Mouse (Mus musculus) frontal cortex, adult (tissue): ENCODE measurements at regions not wholly inside any gene's neighbourhood (a gene's known extent, or its start where the extent isn't known, plus 50 kb on each side); places are given as distances from the start of the nearest gene placed in this dataset.
A peak's percentile ranks its signal among the peaks of the same experiment; 100 is the strongest.

Source experiments
- ATAC-seq: cut with Nextera tagmentation; 2 replicates; pipeline ENCODE4 v1.9.2; 2017; ENCODE audit warnings: mild to moderate bottlenecking, moderate library complexity, mixed read lengths; ENCODE audit not compliant: low TSS enrichment

- no peak for ATAC-seq
Observed at GRCm38 (mm10) chr14:97170841-97171240, 651.9 kb upstream of the Klhl1 start.

DNA sequence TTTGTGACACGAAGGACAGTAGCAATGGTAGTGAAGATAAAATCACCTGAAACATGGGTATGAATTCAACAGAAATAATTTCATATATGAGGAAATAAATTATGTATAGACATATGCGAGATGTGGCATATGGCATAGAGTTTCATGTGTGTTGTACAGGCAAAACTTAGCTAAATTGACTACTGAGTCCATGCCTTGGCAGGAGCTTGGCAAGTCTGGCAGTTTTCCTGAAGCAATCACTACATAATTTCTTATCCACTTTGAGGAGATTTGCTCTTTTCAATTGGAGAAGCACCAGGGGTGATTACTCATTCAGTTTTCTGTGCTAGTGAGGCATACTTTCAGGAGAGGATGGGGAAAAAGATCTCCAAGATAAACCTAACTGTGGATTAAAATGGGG lies 646.9 kb upstream of the Klhl1 start:
- peak; percentile 47 for ATAC-seq

- ATAC-seq, result no peak
Observed at GRCm38 (mm10) chr14:97148997-97149653, 630.2 kb upstream of the Klhl1 start.

DNA sequence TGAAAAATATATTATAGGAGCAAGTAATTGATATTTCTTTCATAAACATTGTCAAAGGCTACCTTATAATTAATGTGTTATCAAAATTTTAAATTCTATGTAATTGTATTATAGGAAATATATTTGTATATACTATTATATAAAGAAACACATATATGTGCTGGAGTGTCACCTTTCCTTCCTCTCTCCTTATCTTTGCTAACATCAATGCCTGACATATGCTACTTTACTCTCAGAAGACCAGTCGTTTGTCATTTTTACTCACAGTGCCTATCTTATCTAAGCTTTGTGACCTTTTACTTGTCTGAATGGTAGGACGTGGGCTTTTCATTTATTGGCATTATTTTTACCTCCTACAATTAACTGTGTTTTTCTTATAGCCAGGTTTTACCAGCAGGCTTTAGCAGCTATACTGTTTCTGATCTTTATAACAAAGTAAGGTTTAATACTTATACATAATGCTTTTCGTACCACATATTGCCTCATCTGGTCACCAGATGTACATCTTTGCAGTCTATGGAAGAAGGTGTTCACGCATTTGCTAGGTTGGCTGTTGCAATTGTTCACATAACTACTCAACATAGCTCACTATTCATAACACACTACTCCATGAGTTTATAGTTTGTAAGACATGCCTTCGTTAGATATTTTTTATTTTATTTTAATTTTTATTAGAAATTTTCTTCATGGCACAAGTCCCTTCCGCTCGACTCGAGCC lies 597.2 kb upstream of the Klhl1 start:
- no peak for ATAC-seq

DNA sequence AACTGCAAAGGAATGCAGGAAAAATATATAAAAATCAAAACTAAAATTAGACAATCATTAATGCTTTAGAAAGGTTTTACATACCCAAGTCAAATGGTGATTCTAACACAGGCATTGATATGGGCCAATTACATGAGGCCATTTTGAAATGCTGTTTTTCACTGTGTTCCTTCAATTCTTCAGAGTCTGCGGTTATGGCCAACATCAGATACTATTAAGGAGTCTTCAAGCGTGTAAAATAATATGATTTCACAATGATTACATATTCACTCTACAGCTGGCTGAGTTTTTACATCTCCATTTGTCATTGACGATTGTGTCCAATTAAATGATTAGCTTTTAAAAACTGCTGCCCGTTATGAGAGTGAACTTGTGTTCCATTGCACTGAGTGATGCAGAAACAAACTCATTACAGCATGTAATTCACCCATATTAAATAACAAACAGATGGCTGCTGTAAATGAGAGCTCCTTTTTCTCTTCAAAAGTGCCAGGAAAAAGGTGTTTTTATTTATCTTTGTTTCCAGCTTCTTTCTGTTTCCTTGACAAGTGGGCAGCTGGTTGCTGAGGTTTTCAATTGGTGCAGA lies 582.3 kb upstream of the Klhl1 start:
- no peak for ATAC-seq

DNA sequence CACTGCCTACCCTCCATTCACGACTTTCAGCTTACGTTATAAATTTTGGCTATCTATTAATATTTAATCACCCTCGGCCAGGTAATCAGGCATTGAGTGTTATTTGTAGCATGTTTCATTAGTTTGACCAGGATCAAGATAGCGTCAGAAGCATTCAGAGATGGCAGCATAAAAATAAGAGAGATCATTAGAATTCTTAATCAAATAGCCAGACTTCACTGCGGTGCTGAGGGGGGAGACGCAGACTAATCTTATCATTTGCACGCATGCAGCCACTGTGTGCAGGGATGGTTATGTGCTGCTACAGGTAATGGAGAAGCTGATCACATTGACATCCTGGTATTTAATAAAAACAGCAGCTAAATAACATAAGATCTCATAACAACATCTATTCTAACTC lies 574.5 kb upstream of the Klhl1 start:
- ATAC-seq, result no peak

DNA sequence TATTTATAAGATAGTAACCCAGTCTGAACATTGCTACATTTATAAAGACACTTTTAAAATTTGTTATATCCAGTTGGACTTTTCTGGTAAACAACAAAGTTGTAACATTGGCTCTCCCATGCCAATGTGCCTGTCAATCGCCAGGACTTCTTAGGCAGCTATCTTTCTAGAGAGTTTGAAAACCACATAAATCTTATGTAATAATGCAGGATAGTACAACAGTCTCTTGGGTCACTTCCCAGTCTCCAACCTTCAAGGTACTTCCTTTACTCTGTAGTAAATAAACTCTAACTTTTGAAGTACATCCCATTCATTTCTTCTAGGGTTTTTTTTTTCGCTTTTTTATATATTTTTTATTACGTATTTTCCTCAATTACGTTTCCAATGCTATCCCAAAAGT lies 570.0 kb upstream of the Klhl1 start:
- ATAC-seq, result no peak

- no peak for ATAC-seq
Observed at GRCm38 (mm10) chr14:97087346-97087745, 568.4 kb upstream of the Klhl1 start.

DNA sequence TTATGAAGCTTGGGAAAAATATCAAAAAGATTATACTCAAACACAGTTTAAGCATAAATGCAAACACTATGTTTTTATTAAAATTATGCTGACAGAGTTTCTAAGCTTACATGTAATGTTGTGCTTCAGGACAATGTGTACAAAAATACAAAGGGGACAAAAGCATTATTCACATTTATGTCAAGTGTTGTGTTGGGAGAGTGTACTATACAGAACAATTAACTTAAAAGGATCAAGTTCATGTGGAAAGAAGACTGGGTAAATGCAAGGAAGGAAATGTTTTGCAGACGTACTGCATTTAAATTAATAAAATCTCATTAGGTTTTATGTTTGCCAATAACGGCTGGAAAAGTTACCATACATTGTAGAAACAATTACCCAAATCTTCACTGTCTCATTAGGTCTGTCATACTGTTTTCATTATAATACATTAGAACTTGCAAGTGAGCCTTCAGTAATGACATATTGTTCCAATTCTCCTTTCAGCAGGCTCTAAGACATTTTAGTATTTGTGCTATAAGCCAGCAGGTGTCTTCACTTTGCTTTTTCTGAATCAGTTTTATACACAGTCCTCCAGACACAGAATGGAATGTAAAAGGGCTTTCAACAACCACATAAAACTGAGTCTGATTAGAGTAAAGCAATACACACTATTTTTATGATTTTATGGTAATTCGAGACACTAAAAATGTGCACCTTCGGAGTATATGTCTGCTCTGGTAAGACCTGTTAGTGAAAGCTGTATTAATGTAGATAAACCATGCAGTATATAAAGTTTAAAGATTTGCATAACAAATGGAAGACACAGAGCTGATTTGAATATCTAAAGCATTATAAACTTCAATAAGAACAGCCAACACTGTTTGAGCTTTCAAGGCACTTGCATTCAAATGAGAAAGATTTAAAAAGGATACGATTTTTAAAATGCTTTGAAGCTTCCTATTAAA lies 567.7 kb upstream of the Klhl1 start:
- ATAC-seq, result no peak

DNA sequence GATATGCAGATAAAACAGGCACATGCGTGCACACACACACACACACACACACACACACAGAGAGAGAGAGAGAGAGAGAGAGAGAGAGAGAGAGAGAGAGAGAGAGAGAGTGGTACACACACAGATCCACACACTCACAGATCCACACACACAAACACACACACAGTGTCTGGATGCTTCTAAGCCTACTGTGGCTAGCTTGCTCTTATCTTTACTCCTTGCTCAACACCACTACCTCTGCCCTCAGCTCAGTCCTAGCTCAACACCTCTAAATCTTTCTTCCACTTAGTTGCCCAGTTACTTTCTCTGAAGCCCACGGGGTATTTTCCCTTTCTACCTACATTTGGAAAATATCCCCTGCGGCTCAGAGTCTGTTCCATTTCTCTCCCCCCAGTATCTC lies 555.9 kb upstream of the Klhl1 start:
- ATAC-seq, result no peak

DNA sequence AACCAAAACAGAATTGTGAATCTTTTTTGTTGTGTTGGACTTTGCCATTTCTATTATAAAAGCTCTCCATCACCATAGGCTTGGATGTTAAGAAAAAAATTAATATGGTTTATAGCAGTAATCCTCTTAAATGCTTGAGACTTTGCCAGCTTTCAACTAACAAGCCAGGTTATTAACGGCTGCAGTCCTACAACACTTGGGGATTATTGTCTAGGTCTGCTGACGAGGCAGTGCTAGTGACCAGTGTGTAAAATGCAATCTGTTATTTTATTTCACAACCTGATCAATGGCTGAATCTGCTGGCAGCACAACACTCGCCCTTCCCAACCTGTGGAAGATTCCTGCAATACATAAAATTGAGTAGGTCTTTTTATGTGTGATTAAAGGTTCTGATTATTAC lies 549.9 kb upstream of the Klhl1 start:
- no peak for ATAC-seq

GRCm38 (mm10) chr14:97068313-97068712 lies 549.4 kb upstream of the Klhl1 start:
- ATAC-seq, result no peak

DNA sequence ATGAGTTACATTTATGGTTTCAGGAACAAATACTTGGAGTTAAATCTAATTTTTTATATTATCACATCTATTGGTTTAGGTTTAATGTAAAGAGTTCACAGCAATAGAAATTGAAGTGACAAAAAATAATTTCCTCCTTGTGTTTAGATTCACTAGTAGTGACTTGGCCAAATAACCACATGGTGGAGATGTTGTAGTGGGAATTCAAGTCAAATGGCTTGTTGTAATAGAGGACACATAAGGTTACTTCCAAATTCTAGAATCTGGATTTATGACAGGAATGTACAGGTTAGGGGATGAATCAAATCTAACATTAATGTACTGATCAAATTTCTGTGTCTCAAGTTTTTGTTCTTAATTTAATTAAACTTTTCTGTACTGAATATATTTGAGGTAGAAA lies 526.4 kb upstream of the Klhl1 start:
- ATAC-seq, result no peak

GRCm38 (mm10) chr14:97039850-97040249 lies 520.9 kb upstream of the Klhl1 start:
- no peak for ATAC-seq

GRCm38 (mm10) chr14:97028528-97028927 lies 509.6 kb upstream of the Klhl1 start:
- ATAC-seq, result no peak

- ATAC-seq, result no peak
Observed at GRCm38 (mm10) chr14:97006294-97006693, 487.4 kb upstream of the Klhl1 start.

DNA sequence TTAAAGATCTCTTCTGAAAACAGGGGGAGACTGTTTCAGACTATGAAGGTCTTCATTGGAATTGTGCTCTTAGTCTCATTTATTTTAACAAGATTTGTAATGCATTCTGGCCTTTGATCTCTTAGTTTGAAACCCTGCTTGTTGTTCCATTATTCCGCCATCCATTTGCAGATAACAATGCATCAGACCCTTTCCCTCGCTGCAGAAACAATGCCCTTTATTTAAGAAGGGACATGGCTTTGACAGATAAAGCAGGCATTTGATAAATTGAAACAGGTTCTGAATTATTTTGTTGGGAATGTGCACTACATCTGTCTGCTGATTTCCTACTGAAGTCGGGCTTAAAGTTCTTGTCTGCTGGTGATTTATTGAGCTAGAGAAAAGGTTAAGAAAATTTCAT lies 476.2 kb upstream of the Klhl1 start:
- ATAC-seq, result no peak

DNA sequence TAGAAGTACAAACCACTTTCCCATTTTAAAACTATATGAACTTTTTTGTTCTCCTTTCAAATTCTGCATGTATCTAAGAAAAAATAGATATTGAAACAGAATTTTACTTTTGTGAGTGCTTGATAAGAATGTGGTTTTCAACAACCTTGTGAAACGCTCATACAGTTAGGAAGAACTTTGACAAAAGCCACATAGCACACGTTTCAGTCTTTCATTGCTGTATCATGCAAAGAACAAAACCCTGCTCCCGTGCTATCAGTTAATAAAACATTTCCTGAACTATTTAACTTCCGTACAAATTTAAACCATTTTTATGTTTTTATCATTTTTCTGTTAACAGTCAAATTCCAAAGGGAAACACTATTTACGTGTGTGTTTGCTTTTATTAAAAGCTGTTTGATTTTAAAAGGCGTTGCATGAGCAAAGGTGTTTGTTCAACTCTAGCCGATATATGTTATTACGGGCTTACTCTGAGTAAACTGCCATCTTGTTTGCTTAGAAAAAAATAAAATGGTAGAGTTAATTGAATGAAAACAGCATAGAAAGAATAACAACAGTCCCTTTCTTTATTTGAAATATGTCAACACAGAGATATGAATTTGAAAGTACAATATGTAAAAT lies 471.8 kb upstream of the Klhl1 start:
- ATAC-seq, result no peak

- no peak for ATAC-seq
Observed at GRCm38 (mm10) chr14:96963074-96963447, 444.2 kb upstream of the Klhl1 start.

DNA sequence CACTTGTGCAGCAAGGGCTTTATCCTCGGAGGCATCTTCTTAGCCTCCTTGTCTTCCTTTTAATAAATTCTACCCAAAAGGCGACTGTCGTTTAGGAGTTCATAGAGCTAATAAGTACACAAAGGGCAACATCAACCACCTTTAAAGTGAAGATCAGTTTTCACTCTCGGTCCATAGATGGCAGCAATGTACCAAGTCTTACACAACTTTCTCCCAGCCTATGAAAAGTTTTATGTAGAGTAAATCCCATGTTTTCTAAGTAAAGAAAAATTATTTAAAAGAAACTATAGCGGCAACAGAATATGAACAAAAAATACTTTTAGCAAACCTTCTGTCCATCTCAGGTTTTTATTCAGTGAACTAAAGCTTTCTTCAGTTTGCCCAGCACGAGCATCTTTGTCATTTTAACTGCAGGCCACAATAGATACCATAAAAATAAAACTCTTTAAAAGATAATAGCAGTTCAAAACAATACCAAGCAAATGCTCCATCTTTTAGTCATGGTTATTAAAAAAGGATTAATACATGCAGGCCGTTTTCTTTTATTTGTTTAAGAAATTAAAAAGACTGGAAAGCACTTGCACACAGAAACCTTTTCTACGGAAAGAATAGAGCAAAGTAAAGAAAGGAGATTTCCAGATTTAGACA lies 443.6 kb upstream of the Klhl1 start:
- ATAC-seq, result peak; percentile 80

- no peak for ATAC-seq
Observed at GRCm38 (mm10) chr14:96956115-96956514, 437.2 kb upstream of the Klhl1 start.
